Mouse (Mus musculus): Measurements from ENCODE around the gene Smtn. TPM values are rescaled to one million over a fixed set of nuclear protein-coding genes. Genes with fewer than 3 reads are reported as not detected.

Smtn gene
- polyA plus RNA-seq, 1 experiment = 14.6 TPM

GRCm38 (mm10) chr11:3502057-3502456 is 38.4 kb downstream of the Smtn start:
- Histone ChIP-seq H3K4me1 (ENCODE audit: control insufficient read depth, insufficient read depth, insufficient read length) (no peaks in the 10 kb centered on the region), H3K27me3 (ENCODE audit: control insufficient read depth, insufficient read depth, low read length) (no peaks in the 10 kb centered on the region), H3K27ac (ENCODE audit: insufficient read depth, low read length) (no peak overlapping the region), H3K4me3 (ENCODE audit: extremely low read depth, insufficient read depth, insufficient read length) (no peak overlapping the region), H3K36me3 (ENCODE audit: control insufficient read depth, insufficient read depth, low read length) (no peaks in the 10 kb centered on the region)
- DNase-seq (ENCODE audit: low read depth in 1 of 2, low spot score in 2 of 2) = no peak
- TF ChIP-seq CTCF (IDR thresholded peaks at IDR 0.05; ENCODE audit: extremely low read depth, insufficient read depth, insufficient read length, insufficient replicate concordance) = no peak
- no peak for TF ChIP-seq POLR2A (IDR thresholded peaks at IDR 0.05; ENCODE audit: low read depth, low read length)
- WGBS = 86% methylated on average over 17 of the region's 17 CpGs

- Histone ChIP-seq H3K27me3 (ENCODE audit: control insufficient read depth, insufficient read depth, low read length) (no peaks in the 10 kb centered on the region), H3K4me1 (ENCODE audit: control insufficient read depth, insufficient read depth, insufficient read length) (no peaks in the 10 kb centered on the region), H3K4me3 (ENCODE audit: extremely low read depth, insufficient read depth, insufficient read length) (no peak overlapping the region), H3K27ac (ENCODE audit: insufficient read depth, low read length) (no peak overlapping the region), H3K36me3 (ENCODE audit: control insufficient read depth, insufficient read depth, low read length) (no peaks in the 10 kb centered on the region)
- 95% methylated on average over 1 of the region's 1 CpGs for WGBS
- no peak for TF ChIP-seq CTCF (IDR thresholded peaks at IDR 0.05; ENCODE audit: extremely low read depth, insufficient read depth, insufficient read length, insufficient replicate concordance)
- TF ChIP-seq POLR2A (IDR thresholded peaks at IDR 0.05; ENCODE audit: low read depth, low read length) = no peak
- DNase-seq (ENCODE audit: low read depth in 1 of 2, low spot score in 2 of 2) = no peak
Measured at GRCm38 (mm10) chr11:3497296-3497695, 43.1 kb downstream of the Smtn start.

GRCm38 (mm10) chr11:3496756-3497155 is 43.7 kb downstream of the Smtn start:
- no peak overlapping the region for H3K4me3 ChIP-seq (ENCODE audit: extremely low read depth, insufficient read depth, insufficient read length)
- 85% methylated on average over 5 of the region's 5 CpGs for WGBS
- no peak for DNase-seq (ENCODE audit: low read depth in 1 of 2, low spot score in 2 of 2)
- TF ChIP-seq POLR2A (IDR thresholded peaks at IDR 0.05; ENCODE audit: low read depth, low read length) = no peak
- no peak for TF ChIP-seq CTCF (IDR thresholded peaks at IDR 0.05; ENCODE audit: extremely low read depth, insufficient read depth, insufficient read length, insufficient replicate concordance)
- no peaks in the 10 kb centered on the region for H3K27me3 ChIP-seq (ENCODE audit: control insufficient read depth, insufficient read depth, low read length)
- no peaks in the 10 kb centered on the region for H3K4me1 ChIP-seq (ENCODE audit: control insufficient read depth, insufficient read depth, insufficient read length)
- no peaks in the 10 kb centered on the region for H3K36me3 ChIP-seq (ENCODE audit: control insufficient read depth, insufficient read depth, low read length)
- no peak overlapping the region for H3K27ac ChIP-seq (ENCODE audit: insufficient read depth, low read length)

GRCm38 (mm10) chr11:3495496-3495895 is 44.9 kb downstream of the Smtn start:
- DNase-seq (ENCODE audit: low read depth in 1 of 2, low spot score in 2 of 2) = no peak
- Histone ChIP-seq H3K36me3 (ENCODE audit: control insufficient read depth, insufficient read depth, low read length) (no peaks in the 10 kb centered on the region), H3K27me3 (ENCODE audit: control insufficient read depth, insufficient read depth, low read length) (no peaks in the 10 kb centered on the region), H3K4me1 (ENCODE audit: control insufficient read depth, insufficient read depth, insufficient read length) (no peaks in the 10 kb centered on the region), H3K4me3 (ENCODE audit: extremely low read depth, insufficient read depth, insufficient read length) (no peak overlapping the region), H3K27ac (ENCODE audit: insufficient read depth, low read length) (no peak overlapping the region)
- 43% methylated on average over 14 of the region's 14 CpGs for whole genome bisulfite sequencing
- TF ChIP-seq CTCF (IDR thresholded peaks at IDR 0.05; ENCODE audit: extremely low read depth, insufficient read depth, insufficient read length, insufficient replicate concordance) = no peak
- no peak for TF ChIP-seq POLR2A (IDR thresholded peaks at IDR 0.05; ENCODE audit: low read depth, low read length)

- Histone ChIP-seq H3K4me3 (ENCODE audit: extremely low read depth, insufficient read depth, insufficient read length) (no peak overlapping the region), H3K27ac (ENCODE audit: insufficient read depth, low read length) (no peak overlapping the region), H3K4me1 (ENCODE audit: control insufficient read depth, insufficient read depth, insufficient read length) (no peaks in the 10 kb centered on the region), H3K36me3 (ENCODE audit: control insufficient read depth, insufficient read depth, low read length) (no peaks in the 10 kb centered on the region), H3K27me3 (ENCODE audit: control insufficient read depth, insufficient read depth, low read length) (no peaks in the 10 kb centered on the region)
- no peak for TF ChIP-seq POLR2A (IDR thresholded peaks at IDR 0.05; ENCODE audit: low read depth, low read length)
- TF ChIP-seq CTCF (IDR thresholded peaks at IDR 0.05; ENCODE audit: extremely low read depth, insufficient read depth, insufficient read length, insufficient replicate concordance) = no peak
- 95% methylated on average over 17 of the region's 17 CpGs for WGBS
- DNase-seq (ENCODE audit: low read depth in 1 of 2, low spot score in 2 of 2) = no peak
Measured at GRCm38 (mm10) chr11:3494857-3495256, 45.6 kb downstream of the Smtn start.

- 84% methylated on average over 4 of the region's 4 CpGs for WGBS
- no peak for DNase-seq (ENCODE audit: low read depth in 1 of 2, low spot score in 2 of 2)
- TF ChIP-seq POLR2A (IDR thresholded peaks at IDR 0.05; ENCODE audit: low read depth, low read length) = no peak
- no peak for TF ChIP-seq CTCF (IDR thresholded peaks at IDR 0.05; ENCODE audit: extremely low read depth, insufficient read depth, insufficient read length, insufficient replicate concordance)
- H3K27me3 ChIP-seq (ENCODE audit: control insufficient read depth, insufficient read depth, low read length) = no peaks in the 10 kb centered on the region
- no peak overlapping the region for H3K4me3 ChIP-seq (ENCODE audit: extremely low read depth, insufficient read depth, insufficient read length)
- H3K27ac ChIP-seq (ENCODE audit: insufficient read depth, low read length) = no peak overlapping the region
- no peaks in the 10 kb centered on the region for H3K36me3 ChIP-seq (ENCODE audit: control insufficient read depth, insufficient read depth, low read length)
- no peaks in the 10 kb centered on the region for H3K4me1 ChIP-seq (ENCODE audit: control insufficient read depth, insufficient read depth, insufficient read length)
Measured at GRCm38 (mm10) chr11:3492748-3493147, 47.7 kb downstream of the Smtn start.

- 68% methylated on average over 5 of the region's 5 CpGs for WGBS
- Histone ChIP-seq H3K27ac (ENCODE audit: insufficient read depth, low read length) (no peak overlapping the region), H3K4me3 (ENCODE audit: extremely low read depth, insufficient read depth, insufficient read length) (no peak overlapping the region), H3K4me1 (ENCODE audit: control insufficient read depth, insufficient read depth, insufficient read length) (no peaks in the 10 kb centered on the region), H3K27me3 (ENCODE audit: control insufficient read depth, insufficient read depth, low read length) (no peaks in the 10 kb centered on the region), H3K36me3 (ENCODE audit: control insufficient read depth, insufficient read depth, low read length) (no peaks in the 10 kb centered on the region)
- TF ChIP-seq CTCF (IDR thresholded peaks at IDR 0.05; ENCODE audit: extremely low read depth, insufficient read depth, insufficient read length, insufficient replicate concordance) (no peak), POLR2A (IDR thresholded peaks at IDR 0.05; ENCODE audit: low read depth, low read length) (no peak)
- DNase-seq (ENCODE audit: low read depth in 1 of 2, low spot score in 2 of 2) = no peak
Measured at GRCm38 (mm10) chr11:3489036-3489435, 51.4 kb downstream of the Smtn start.
